Mouse (Mus musculus) kidney, postnatal 0 days (tissue): ENCODE measurements around the gene Man1c1. TPM values are rescaled to one million over a fixed set of nuclear protein-coding genes. Genes with fewer than 3 reads are reported as not detected.

Experiments used
- ATAC-seq: fragments of 200-750 bp; cut with Nextera tagmentation; replicated peaks from 2 replicates; pipeline ENCODE4 v1.8.0; 2017; ENCODE audit warnings: low read depth, moderate number of reproducible peaks, moderate TSS enrichment, moderate library complexity; ENCODE audit not compliant: low FRiP score
- DNase-seq: peaks from one replicate; pipeline ENCODE4 v3.0.0-alpha.2; 2016; ENCODE audit warnings: low spot score
- H3K27ac ChIP-seq: fragments of 300-500 bp; sonication (generic); 2 replicates; pipeline ENCODE4 v1.5.1; 2014; ENCODE audit warnings: mild to moderate bottlenecking
- H3K27me3 ChIP-seq: fragments of 300-500 bp; sonication (generic); 2 replicates; pipeline ENCODE4 v1.6.1; 2014; ENCODE audit warnings: low read length, mixed read lengths; ENCODE audit not compliant: insufficient read depth
- H3K36me3 ChIP-seq: fragments of 300-500 bp; sonication (generic); 2 replicates; pipeline ENCODE4 v1.6.1; 2014; ENCODE audit warnings: low read length, mixed read lengths; ENCODE audit not compliant: insufficient read depth
- H3K4me1 ChIP-seq: fragments of 300-500 bp; sonication (generic); replicated peaks from 2 replicates; pipeline ENCODE4 v1.6.1; 2014; ENCODE audit warnings: antibody characterized with exemption, low read length, mixed read lengths; ENCODE audit not compliant: insufficient read depth
- H3K4me2 ChIP-seq: fragments of 300-500 bp; sonication (generic); 2 replicates; pipeline ENCODE4 v1.6.1; 2014; ENCODE audit warnings: mild to moderate bottlenecking, low read length, moderate library complexity, mixed read lengths
- H3K4me3 ChIP-seq: fragments of 300-500 bp; sonication (generic); replicated peaks from 2 replicates; pipeline ENCODE4 v1.5.1; 2014; ENCODE audit warnings: low read depth, low read length
- H3K9ac ChIP-seq: fragments of 300-500 bp; sonication (generic); 2 replicates; pipeline ENCODE4 v1.6.1; 2014; ENCODE audit warnings: low read depth, low read length
- H3K9me3 ChIP-seq: fragments of 300-500 bp; sonication (generic); replicated peaks from 2 replicates; pipeline ENCODE4 v1.6.1; 2016; ENCODE audit warnings: low read length, inconsistent platforms, mixed read lengths
- CTCF ChIP-seq: IDR thresholded peaks from 2 replicates; pipeline ENCODE4 v1.5.1; 2016; ENCODE audit warnings: antibody characterized with exemption, low read depth, mild to moderate bottlenecking, moderate library complexity
- WGBS: fragments of 180-500 bp; shearing (Covaris S2); extraction: QIAGEN DNeasy Blood & Tissue Kit; methylation state at CpG from one replicate; pipeline ENCODE4 v1.1.7; 2014; 5-methylcytosine and 5-hydroxymethylcytosine counted together
- polyA plus RNA-seq: library from polyadenylated mRNA; unstranded; fragments of >200 nt; fragmentation: Nextera tagmentation; extraction: Ambion mirVana; gene quantifications from 2 replicates; pipeline ENCODE4 v1.2.1, GENCODE M21; 2015

The Man1c1 gene
- polyA plus RNA-seq, 1 experiment from 2014 or later: 3.2 TPM

GRCm38 (mm10) chr4:134628058-134628457, 76.0 kb downstream of the Man1c1 start:
- DNase-seq (no peak), ATAC-seq (no peak)
- Histone ChIP-seq H3K4me1 (peaks cover 13% of the 10 kb centered on the region), H3K27ac (no peak overlapping the region), H3K9me3 (no peaks in the 10 kb centered on the region), H3K36me3 (no peaks in the 10 kb centered on the region), H3K4me3 (no peak overlapping the region), H3K4me2 (no peak overlapping the region), H3K27me3 (no peaks in the 10 kb centered on the region), H3K9ac (no peak overlapping the region)
- no peak for TF ChIP-seq CTCF
- WGBS: 75% methylated on average over 7 of the region's 7 CpGs

GRCm38 (mm10) chr4:134626883-134627282, 77.2 kb downstream of the Man1c1 start:
- Histone ChIP-seq H3K27me3 (no peaks in the 10 kb centered on the region), H3K4me1 (peaks cover 6% of the 10 kb centered on the region; the same call in 1 of the 2 replicates), H3K27ac (no peak overlapping the region), H3K4me2 (no peak overlapping the region), H3K9me3 (no peaks in the 10 kb centered on the region), H3K9ac (no peak overlapping the region), H3K4me3 (no peak overlapping the region), H3K36me3 (no peaks in the 10 kb centered on the region)
- no peak for ATAC-seq
- TF ChIP-seq CTCF: no peak
- 72% methylated on average over 2 of the region's 2 CpGs for WGBS
- no peak for DNase-seq

- 68% methylated on average over 4 of the region's 4 CpGs for WGBS
- Histone ChIP-seq H3K9me3 (no peaks in the 10 kb centered on the region), H3K27ac (no peak overlapping the region), H3K4me1 (0 out of 2 replicates have a peak, but pooled peaks cover 5% of the 10 kb centered on the region), H3K4me2 (no peak overlapping the region), H3K27me3 (no peaks in the 10 kb centered on the region), H3K36me3 (no peaks in the 10 kb centered on the region), H3K4me3 (no peak overlapping the region), H3K9ac (no peak overlapping the region)
- no peak for DNase-seq
- no peak for ATAC-seq
- no peak for TF ChIP-seq CTCF
Observed at GRCm38 (mm10) chr4:134626350-134626749, 77.7 kb downstream of the Man1c1 start.

GRCm38 (mm10) chr4:134624109-134624862, 79.8 kb downstream of the Man1c1 start:
- H3K9me3 ChIP-seq: no peaks in the 10 kb centered on the region
- no peak overlapping the region for H3K9ac ChIP-seq
- H3K27me3 ChIP-seq: no peaks in the 10 kb centered on the region
- H3K36me3 ChIP-seq: no peaks in the 10 kb centered on the region
- no peak for TF ChIP-seq CTCF
- 0 out of 2 replicates have a peak, but pooled peaks cover 5% of the 10 kb centered on the region for H3K4me1 ChIP-seq
- no peak overlapping the region for H3K4me2 ChIP-seq
- H3K27ac ChIP-seq: peak overlapping the region; percentile 31; the same call in 1 of the 2 replicates
- ATAC-seq (no peak), DNase-seq (peak; percentile 77)
- 36% methylated on average over 14 of the region's 14 CpGs for WGBS
- H3K4me3 ChIP-seq: no peak overlapping the region

GRCm38 (mm10) chr4:134621695-134622094, 82.4 kb downstream of the Man1c1 start:
- Histone ChIP-seq H3K36me3 (no peaks in the 10 kb centered on the region), H3K4me3 (no peak overlapping the region), H3K4me1 (no peaks in the 10 kb centered on the region), H3K9ac (no peak overlapping the region), H3K27ac (no peak overlapping the region), H3K9me3 (no peaks in the 10 kb centered on the region), H3K27me3 (no peaks in the 10 kb centered on the region), H3K4me2 (no peak overlapping the region)
- DNase-seq (no peak), ATAC-seq (no peak)
- 35% methylated on average over 9 of the region's 9 CpGs for WGBS
- no peak for TF ChIP-seq CTCF

GRCm38 (mm10) chr4:134620246-134620645, 83.8 kb downstream of the Man1c1 start:
- Histone ChIP-seq H3K36me3 (no peaks in the 10 kb centered on the region), H3K9me3 (no peaks in the 10 kb centered on the region), H3K4me1 (no peaks in the 10 kb centered on the region), H3K27me3 (no peaks in the 10 kb centered on the region), H3K4me2 (no peak overlapping the region), H3K4me3 (no peak overlapping the region), H3K27ac (no peak overlapping the region), H3K9ac (no peak overlapping the region)
- TF ChIP-seq CTCF: no peak
- ATAC-seq: no peak
- WGBS: 80% methylated on average over 8 of the region's 8 CpGs
- DNase-seq: no peak
